Mouse (Mus musculus) lung, embryonic 16.5 days (tissue): ENCODE measurements around the gene Shb. TPM values are rescaled to one million over a fixed set of nuclear protein-coding genes. Genes with fewer than 3 reads are reported as not detected.
A peak's percentile ranks its signal among the peaks of the same experiment; 100 is the strongest.
"Not testable (repeated sequence)": the region's sequence is repeated elsewhere in the genome, so short reads cannot be mapped to it uniquely, and the experiment has no call there.

ENCODE experiments used
- ATAC-seq: fragments of 200-750 bp; cut with Nextera tagmentation; 2 replicates; pipeline ENCODE4 v1.8.0; 2017; ENCODE audit warnings: low read depth, mild to moderate bottlenecking, moderate library complexity
- H3K27ac ChIP-seq: fragments of 300-500 bp; sonication (generic); 2 replicates; pipeline ENCODE4 v1.5.1; 2014; ENCODE audit warnings: mild to moderate bottlenecking, control low read depth, low read length
- H3K27me3 ChIP-seq: fragments of 300-500 bp; sonication (generic); 2 replicates; pipeline ENCODE4 v1.6.1; 2014; ENCODE audit warnings: low read depth, low read length, mixed read lengths; ENCODE audit not compliant: control insufficient read depth, insufficient read depth
- H3K36me3 ChIP-seq: fragments of 300-500 bp; sonication (generic); 2 replicates; pipeline ENCODE4 v1.6.1; 2014; ENCODE audit warnings: low read length; ENCODE audit not compliant: control insufficient read depth, insufficient read depth
- H3K4me1 ChIP-seq: fragments of 300-500 bp; sonication (generic); replicated peaks from 2 replicates; pipeline ENCODE4 v1.6.1; 2014; ENCODE audit warnings: low read length, mixed read lengths; ENCODE audit not compliant: control insufficient read depth, insufficient read depth
- H3K4me2 ChIP-seq: fragments of 300-500 bp; sonication (generic); 2 replicates; pipeline ENCODE4 v1.6.1; 2014; ENCODE audit warnings: low read depth, low read length, control low read depth
- H3K4me3 ChIP-seq: fragments of 300-500 bp; sonication (generic); 2 replicates; pipeline ENCODE4 v1.5.1; 2014; ENCODE audit warnings: mild to moderate bottlenecking, low read length, control low read depth
- H3K9ac ChIP-seq: fragments of 300-500 bp; sonication (generic); 2 replicates; pipeline ENCODE4 v1.6.1; 2014; ENCODE audit warnings: low read length, control low read depth
- H3K9me3 ChIP-seq: fragments of 300-500 bp; sonication (generic); 2 replicates; pipeline ENCODE4 v1.6.1; 2016; ENCODE audit warnings: low read length; ENCODE audit not compliant: control insufficient read depth
- WGBS: fragments of 180-500 bp; shearing (Covaris S2); extraction: QIAGEN DNeasy Blood & Tissue Kit; methylation state at CpG from one replicate; pipeline ENCODE4 v1.1.7; 2014; 5-methylcytosine and 5-hydroxymethylcytosine counted together
- polyA plus RNA-seq: library from polyadenylated mRNA; unstranded; fragments of >200 nt; fragmentation: Nextera tagmentation; extraction: Ambion mirVana; gene quantifications from 2 replicates; pipeline ENCODE4 v1.2.1, GENCODE M21; 2015

Shb gene
- polyA plus RNA-seq, 1 experiment from 2014 or later = 12.4 TPM

- Histone ChIP-seq H3K27ac (no peak overlapping the region), H3K9me3 (no peaks in the 10 kb centered on the region), H3K4me1 (peaks cover 12% of the 10 kb centered on the region), H3K4me3 (no peak overlapping the region), H3K9ac (no peak overlapping the region), H3K27me3 (no peaks in the 10 kb centered on the region), H3K36me3 (peaks cover 30% of the 10 kb centered on the region), H3K4me2 (no peak overlapping the region)
- no peak for ATAC-seq
- 90% methylated on average over 45 of the region's 45 CpGs for WGBS
Measured at GRCm38 (mm10) chr4:45399421-45400210, 132.7 kb downstream of the Shb start.

- H3K4me3 ChIP-seq, H3K9me3 ChIP-seq, ATAC-seq, H3K27me3 ChIP-seq, H3K4me1 ChIP-seq, H3K27ac ChIP-seq, H3K4me2 ChIP-seq, H3K9ac ChIP-seq: not testable (repeated sequence)
- 82% methylated on average over 5 of the region's 5 CpGs for WGBS
- H3K36me3 ChIP-seq = peaks cover 24% of the 10 kb centered on the region
Measured at GRCm38 (mm10) chr4:45398315-45398714, 134.0 kb downstream of the Shb start.

GRCm38 (mm10) chr4:45396211-45396610 lies 136.1 kb downstream of the Shb start:
- not testable (repeated sequence) for H3K27ac ChIP-seq, H3K9ac ChIP-seq, H3K4me2 ChIP-seq, H3K4me3 ChIP-seq, ATAC-seq, H3K4me1 ChIP-seq, H3K27me3 ChIP-seq, H3K9me3 ChIP-seq
- 71% methylated on average over 6 of the region's 6 CpGs for WGBS
- H3K36me3 ChIP-seq = peaks cover 17% of the 10 kb centered on the region

- Histone ChIP-seq H3K9me3 (no peaks in the 10 kb centered on the region), H3K4me2 (no peak overlapping the region), H3K9ac (no peak overlapping the region), H3K27ac (no peak overlapping the region), H3K36me3 (peaks cover 6% of the 10 kb centered on the region; the same call in 1 of the 2 replicates), H3K4me1 (no peaks in the 10 kb centered on the region), H3K27me3 (no peaks in the 10 kb centered on the region), H3K4me3 (no peak overlapping the region)
- no peak for ATAC-seq
- 72% methylated on average over 5 of the region's 5 CpGs for WGBS
Measured at GRCm38 (mm10) chr4:45393658-45394057, 138.6 kb downstream of the Shb start.

GRCm38 (mm10) chr4:45392994-45393393 lies 139.3 kb downstream of the Shb start:
- 0 out of 2 replicates have a peak overlapping the region, but pooled peaks have one; percentile 7 for H3K4me2 ChIP-seq
- no peak overlapping the region for H3K9ac ChIP-seq
- WGBS = 49% methylated on average over 8 of the region's 8 CpGs
- H3K4me3 ChIP-seq = no peak overlapping the region
- H3K27ac ChIP-seq = no peak overlapping the region
- no peaks in the 10 kb centered on the region for H3K27me3 ChIP-seq
- H3K4me1 ChIP-seq = no peaks in the 10 kb centered on the region
- peaks cover 4% of the 10 kb centered on the region; the same call in 1 of the 2 replicates for H3K36me3 ChIP-seq
- H3K9me3 ChIP-seq = no peaks in the 10 kb centered on the region
- ATAC-seq = no peak

- WGBS = 39% methylated on average over 11 of the region's 11 CpGs
- Histone ChIP-seq H3K9me3 (no peaks in the 10 kb centered on the region), H3K27me3 (no peaks in the 10 kb centered on the region), H3K9ac (no peak overlapping the region), H3K27ac (no peak overlapping the region), H3K4me3 (no peak overlapping the region), H3K36me3 (no peaks in the 10 kb centered on the region; the same call in 1 of the 2 replicates), H3K4me1 (no peaks in the 10 kb centered on the region), H3K4me2 (0 out of 2 replicates have a peak overlapping the region, but pooled peaks have one; percentile 7)
- no peak for ATAC-seq
Measured at GRCm38 (mm10) chr4:45392572-45392971, 139.7 kb downstream of the Shb start.

GRCm38 (mm10) chr4:45392099-45392498 lies 140.2 kb downstream of the Shb start:
- Histone ChIP-seq H3K27ac (no peak overlapping the region), H3K36me3 (no peaks in the 10 kb centered on the region; the same call in 1 of the 2 replicates), H3K9ac (no peak overlapping the region), H3K4me3 (no peak overlapping the region), H3K4me2 (no peak overlapping the region), H3K27me3 (no peaks in the 10 kb centered on the region), H3K9me3 (no peaks in the 10 kb centered on the region), H3K4me1 (no peaks in the 10 kb centered on the region)
- WGBS = 69% methylated on average over 4 of the region's 4 CpGs
- ATAC-seq = no peak

- not testable (repeated sequence) for H3K9me3 ChIP-seq, H3K27me3 ChIP-seq, H3K4me2 ChIP-seq, H3K4me1 ChIP-seq, H3K9ac ChIP-seq, ATAC-seq, H3K27ac ChIP-seq, H3K36me3 ChIP-seq, H3K4me3 ChIP-seq
- 90% methylated on average over 5 of the region's 5 CpGs for WGBS
Measured at GRCm38 (mm10) chr4:45387296-45387695, 145.0 kb downstream of the Shb start.

- H3K4me2 ChIP-seq, ATAC-seq, H3K9me3 ChIP-seq, H3K27me3 ChIP-seq, H3K4me1 ChIP-seq, H3K9ac ChIP-seq, H3K4me3 ChIP-seq, H3K36me3 ChIP-seq: not testable (repeated sequence)
- peak overlapping the region; percentile 46 for H3K27ac ChIP-seq
- 37% methylated on average over 2 of the region's 2 CpGs for WGBS
Measured at GRCm38 (mm10) chr4:45382133-45382532, 150.1 kb downstream of the Shb start.
